Mouse (Mus musculus): ENCODE measurements around the gene Dcaf7. TPM values are rescaled to one million over a fixed set of nuclear protein-coding genes. Genes with fewer than 3 reads are reported as not detected.
A peak's percentile ranks its signal among the peaks of the same experiment; 100 is the strongest.

The Dcaf7 gene
- polyA plus RNA-seq, 1 experiment, result 35.8 TPM

GRCm38 (mm10) chr11:106084911-106085561, 48.4 kb downstream of the Dcaf7 start:
- TF ChIP-seq POLR2A (IDR thresholded peaks at IDR 0.05; ENCODE audit: low read depth, low read length), result peak; percentile 14; the same call in 1 of the 2 replicates
- TF ChIP-seq CTCF (IDR thresholded peaks at IDR 0.05; ENCODE audit: extremely low read depth, insufficient read depth, insufficient read length, insufficient replicate concordance), result no peak
- under 1% methylated on average over 60 of the region's 61 CpGs for WGBS
- H3K27ac ChIP-seq (ENCODE audit: insufficient read depth, low read length), result peak overlapping the region; percentile 89

GRCm38 (mm10) chr11:106098223-106098622, 61.6 kb downstream of the Dcaf7 start:
- TF ChIP-seq POLR2A (IDR thresholded peaks at IDR 0.05; ENCODE audit: low read depth, low read length) (no peak), CTCF (IDR thresholded peaks at IDR 0.05; ENCODE audit: extremely low read depth, insufficient read depth, insufficient read length, insufficient replicate concordance) (no peak)
- H3K36me3 ChIP-seq (ENCODE audit: control insufficient read depth, insufficient read depth, low read length), result peaks cover 3% of the 10 kb centered on the region
- DNase-seq (ENCODE audit: low read depth in 1 of 2, low spot score in 2 of 2), result no peak
- peaks cover 2% of the 10 kb centered on the region; the same call in 1 of the 2 replicates for H3K4me1 ChIP-seq (ENCODE audit: control insufficient read depth, insufficient read depth, insufficient read length)
- no peak overlapping the region for H3K4me3 ChIP-seq (ENCODE audit: extremely low read depth, insufficient read depth, insufficient read length)
- no peak overlapping the region for H3K27ac ChIP-seq (ENCODE audit: insufficient read depth, low read length)
- WGBS, result 51% methylated on average over 1 of the region's 1 CpGs
- no peaks in the 10 kb centered on the region for H3K27me3 ChIP-seq (ENCODE audit: control insufficient read depth, insufficient read depth, low read length)

More at GRCm38 (mm10) chr11:106084911-106085561, 48.4 kb downstream of the Dcaf7 start:
- no peaks in the 10 kb centered on the region; the same call in 1 of the 2 replicates for H3K4me1 ChIP-seq (ENCODE audit: control insufficient read depth, insufficient read depth, insufficient read length)
- H3K4me3 ChIP-seq (ENCODE audit: extremely low read depth, insufficient read depth, insufficient read length), result peak overlapping the region; percentile 86
- peak; percentile 29 to 74 for DNase-seq (ENCODE audit: low read depth in 1 of 2, low spot score in 2 of 2)
- no peaks in the 10 kb centered on the region for H3K36me3 ChIP-seq (ENCODE audit: control insufficient read depth, insufficient read depth, low read length)
- no peaks in the 10 kb centered on the region for H3K27me3 ChIP-seq (ENCODE audit: control insufficient read depth, insufficient read depth, low read length)

GRCm38 (mm10) chr11:106102866-106103265, 66.2 kb downstream of the Dcaf7 start:
- H3K27ac ChIP-seq (ENCODE audit: insufficient read depth, low read length), result no peak overlapping the region
- no peak overlapping the region for H3K4me3 ChIP-seq (ENCODE audit: extremely low read depth, insufficient read depth, insufficient read length)
- no peak for DNase-seq (ENCODE audit: low read depth in 1 of 2, low spot score in 2 of 2)
- no peaks in the 10 kb centered on the region for H3K27me3 ChIP-seq (ENCODE audit: control insufficient read depth, insufficient read depth, low read length)
- H3K36me3 ChIP-seq (ENCODE audit: control insufficient read depth, insufficient read depth, low read length), result peaks cover 4% of the 10 kb centered on the region
- WGBS, result 64% methylated on average over 3 of the region's 3 CpGs
- peaks cover 11% of the 10 kb centered on the region for H3K4me1 ChIP-seq (ENCODE audit: control insufficient read depth, insufficient read depth, insufficient read length)
- TF ChIP-seq CTCF (IDR thresholded peaks at IDR 0.05; ENCODE audit: extremely low read depth, insufficient read depth, insufficient read length, insufficient replicate concordance) (no peak), POLR2A (IDR thresholded peaks at IDR 0.05; ENCODE audit: low read depth, low read length) (no peak)

- peak; percentile 29 to 60 for DNase-seq (ENCODE audit: low read depth in 1 of 2, low spot score in 2 of 2)
- peaks cover 11% of the 10 kb centered on the region for H3K4me1 ChIP-seq (ENCODE audit: control insufficient read depth, insufficient read depth, insufficient read length)
- H3K4me3 ChIP-seq (ENCODE audit: extremely low read depth, insufficient read depth, insufficient read length), result peak overlapping the region; percentile 11; the same call in 1 of the 2 replicates
- H3K36me3 ChIP-seq (ENCODE audit: control insufficient read depth, insufficient read depth, low read length), result peaks cover 5% of the 10 kb centered on the region
- H3K27me3 ChIP-seq (ENCODE audit: control insufficient read depth, insufficient read depth, low read length), result no peaks in the 10 kb centered on the region
- WGBS, result 14% methylated on average over 8 of the region's 8 CpGs
- H3K27ac ChIP-seq (ENCODE audit: insufficient read depth, low read length), result peak overlapping the region; percentile 50
- no peak for TF ChIP-seq POLR2A (IDR thresholded peaks at IDR 0.05; ENCODE audit: low read depth, low read length)
- no peak for TF ChIP-seq CTCF (IDR thresholded peaks at IDR 0.05; ENCODE audit: extremely low read depth, insufficient read depth, insufficient read length, insufficient replicate concordance)
Observed at GRCm38 (mm10) chr11:106106047-106106587, 69.4 kb downstream of the Dcaf7 start.

Other genes starting within 250 kb of the Dcaf7 start
- gene Cyb561, start 83.5 kb upstream of the Dcaf7 start, polyA plus RNA-seq (2012; rRNA removed), result 1.9 and 2.8 TPM in 2 replicates
- 14.6 and 32.5 TPM in 2 replicates for gene Ace, start 68.9 kb upstream of the Dcaf7 start, polyA plus RNA-seq (2012; rRNA removed)
- not detected in 2 replicates for gene Ace3, start 42.2 kb upstream of the Dcaf7 start, polyA plus RNA-seq (2012; rRNA removed)
- 0.35 and 0.56 TPM in 2 replicates for gene Kcnh6, start 28.7 kb upstream of the Dcaf7 start, polyA plus RNA-seq (2012; rRNA removed)
- gene Taco1, start 29.2 kb downstream of the Dcaf7 start, polyA plus RNA-seq (2012; rRNA removed), result 6.1 and 7.6 TPM in 2 replicates
- gene Map3k3, start 47.7 kb downstream of the Dcaf7 start, polyA plus RNA-seq (2012; rRNA removed), result 34.1 and 37.1 TPM in 2 replicates
- 0.72 TPM in 1 of 2 replicates, not detected in the other for gene Gm10840, start 124.0 kb downstream of the Dcaf7 start, polyA plus RNA-seq (2012; rRNA removed)
- gene Limd2, start 124.0 kb downstream of the Dcaf7 start, polyA plus RNA-seq (2012; rRNA removed), result 305 and 309 TPM in 2 replicates
- 32.6 and 36.7 TPM in 2 replicates for gene Strada, start 165.3 kb downstream of the Dcaf7 start, polyA plus RNA-seq (2012; rRNA removed)
- 7.0 and 7.3 TPM in 2 replicates for gene Ccdc47, start 179.5 kb downstream of the Dcaf7 start, polyA plus RNA-seq (2012; rRNA removed)
- gene Ddx42, start 180.1 kb downstream of the Dcaf7 start, polyA plus RNA-seq (2012; rRNA removed), result 7.1 and 7.4 TPM in 2 replicates
- 12.2 and 14.4 TPM in 2 replicates for gene Ftsj3, start 219.2 kb downstream of the Dcaf7 start, polyA plus RNA-seq (2012; rRNA removed)
- gene Psmc5, start 219.3 kb downstream of the Dcaf7 start, polyA plus RNA-seq (2012; rRNA removed), result 18.6 and 18.9 TPM in 2 replicates
- gene Smarcd2, start 236.1 kb downstream of the Dcaf7 start, polyA plus RNA-seq (2012; rRNA removed), result 120 and 146 TPM in 2 replicates
- gene Tcam1, start 239.8 kb downstream of the Dcaf7 start, polyA plus RNA-seq (2012; rRNA removed), result 0.11 and 0.14 TPM in 2 replicates